Mouse (Mus musculus): Measurements from ENCODE around the gene Orc2. TPM values are rescaled to one million over a fixed set of nuclear protein-coding genes. Genes with fewer than 3 reads are reported as not detected.

The Orc2 gene
- total and polyA plus RNA-seq, 3 experiments, result 48.6 to 151 (median 99.1) TPM

DNA sequence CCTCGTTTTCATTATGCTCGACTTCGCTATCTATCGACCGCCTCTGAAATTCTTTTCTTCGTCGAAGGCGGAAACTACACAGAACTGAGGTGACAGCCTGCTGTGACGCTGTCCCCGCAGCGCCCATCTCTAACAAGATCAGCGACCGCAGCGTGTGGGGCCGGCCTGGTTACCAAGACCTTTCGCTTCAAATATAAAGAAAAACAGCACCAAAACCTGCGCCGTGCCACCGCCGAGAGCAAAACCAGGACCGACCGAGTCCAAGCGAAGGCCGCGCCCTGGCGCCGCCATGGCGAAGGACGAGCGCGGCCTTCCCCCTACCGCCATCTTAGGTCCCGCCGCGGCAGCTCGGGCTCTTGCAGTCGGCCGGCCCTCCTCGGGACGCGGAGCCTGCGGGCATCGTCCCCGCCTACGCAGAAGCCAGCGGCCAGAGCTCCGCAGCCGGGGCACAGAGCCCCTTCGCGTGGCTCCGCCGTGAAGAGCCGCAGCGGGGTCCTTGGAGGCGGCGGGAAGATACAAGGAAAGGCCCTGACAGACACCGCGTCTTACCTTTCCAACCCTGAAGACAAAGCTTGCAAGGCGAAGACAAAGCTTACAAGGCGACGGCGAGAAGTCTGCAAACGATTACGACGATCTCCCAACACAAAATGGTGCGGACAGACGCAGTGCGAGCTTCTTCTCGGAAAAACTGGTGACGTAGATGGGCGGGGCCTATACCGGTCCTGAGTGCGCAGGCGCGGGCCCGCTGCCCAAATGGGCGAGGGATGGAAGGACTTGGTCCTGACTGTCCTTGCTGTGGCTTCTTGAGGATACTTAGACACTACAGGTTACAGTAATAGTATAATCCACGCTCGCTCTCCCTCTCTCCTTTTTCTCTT is 81.3 kb downstream of the Orc2 start, which contains the start of gene Clk1:
Gene Clk1, minus strand, starts transcription at position 696 of the 878 bp plus-strand sequence.
- Histone ChIP-seq H3K36me3 (replicated peaks in 1 of 2; ENCODE audit: control insufficient read depth in 1 of 2, insufficient read depth in 1 of 2, low read length in 1 of 2) (peaks cover 24 to 36% of the 10 kb centered on the region in 2 experiments), H3K27ac (ENCODE audit: insufficient read depth, low read depth) (peak within 1 kb of the TSS; percentile 83), H3K4me1 (ENCODE audit: control insufficient read depth in 1 of 2, insufficient read depth in 2 of 2) (peaks cover 6 to 32% of the 10 kb centered on the region in 2 experiments; a peak in 3 of 4 replicates), H3K9me3 (replicated peaks; ENCODE audit: low read length) (no peaks in the 10 kb centered on the region), H3K4me3 (replicated peaks in 1 of 3; ENCODE audit: low read depth in 2 of 3, low read length in 2 of 3, poor library complexity in 1 of 3) (peak within 1 kb of the TSS; percentile 94 to 99 (median 96)), H3K9ac (ENCODE audit: insufficient read depth, low read depth) (peak within 1 kb of the TSS; percentile 100), H3K79me2 (replicated peaks; ENCODE audit: control insufficient read depth, extremely low read depth, insufficient read depth, poor library complexity, severe bottlenecking) (peaks cover 42% of the 10 kb centered on the region), H3K4me2 (ENCODE audit: insufficient read depth, low read depth, poor library complexity, severe bottlenecking) (peak within 1 kb of the TSS; percentile 37; the same call in 1 of the 2 replicates), H3K27me3 (replicated peaks) (no peaks in the 10 kb centered on the region)
- peak; percentile 89 for DNase-seq (ENCODE audit: extremely low read depth)
- dilution Hi-C loops (cut with MboI; ENCODE audit: extremely low pct_ligation_motif_present, extremely low pct_unique_long_range_greater_than_20kb, low sequenced_read_pairs), result no loop called here
- TF ChIP-seq ZMIZ1 (IDR thresholded peaks at IDR 0.05; ENCODE audit: low read depth, low read length) (peak; percentile 82), TCF12 (IDR thresholded peaks at IDR 0.05; ENCODE audit: low read depth, low read length) (peak; percentile 90), TBP (conservative IDR thresholded peaks at IDR 0.05; ENCODE audit: low read depth, low read length) (peak; percentile 92), EP300 (IDR thresholded peaks at IDR 0.05; ENCODE audit: low read length) (no peak), ZC3H11A (IDR thresholded peaks at IDR 0.05; ENCODE audit: low read depth, low read length) (no peak; the same call in 1 of the 2 replicates), CTCF (conservative IDR thresholded peaks at IDR 0.05 in 1 of 2, IDR thresholded peaks at IDR 0.05 in 1 of 2; ENCODE audit: low read depth in 2 of 2, low read length in 2 of 2) (no peak), NELFE (IDR thresholded peaks at IDR 0.05; ENCODE audit: low read depth, low read length) (peak; percentile 97), UBTF (IDR thresholded peaks at IDR 0.05; ENCODE audit: low read depth, low read length) (no peak), SIN3A (IDR thresholded peaks at IDR 0.05; ENCODE audit: low read length) (no peak; the same call in none of the 2 replicates), NRF1 (IDR thresholded peaks at IDR 0.05; ENCODE audit: low read depth, low read length) (peak; percentile 93), MYC (IDR thresholded peaks at IDR 0.05; ENCODE audit: low read depth, low read length) (no peak), MEF2A (IDR thresholded peaks at IDR 0.05; ENCODE audit: borderline replicate concordance, low read depth, low read length) (no peak), MAZ (IDR thresholded peaks at IDR 0.05; ENCODE audit: low read depth, low read length) (no peak), CHD2 (IDR thresholded peaks at IDR 0.05; ENCODE audit: low read length) (no peak), POLR2A (IDR thresholded peaks at IDR 0.05; ENCODE audit: low read depth, low read length) (peak; percentile 99), ZKSCAN1 (IDR thresholded peaks at IDR 0.05; ENCODE audit: borderline replicate concordance, low read depth, low read length) (no peak), USF2 (conservative IDR thresholded peaks at IDR 0.05; ENCODE audit: low read depth, low read length) (no peak), E2F4 (IDR thresholded peaks at IDR 0.05; ENCODE audit: insufficient replicate concordance, low read depth, low read length) (no peak), RCOR1 (conservative IDR thresholded peaks at IDR 0.05; ENCODE audit: low read depth, low read length) (no peak), HCFC1 (IDR thresholded peaks at IDR 0.05; ENCODE audit: low read depth, low read length) (peak; percentile 5), CHD1 (IDR thresholded peaks at IDR 0.05; ENCODE audit: low read depth, low read length) (no peak), POLR2AphosphoS2 (IDR thresholded peaks at IDR 0.05; ENCODE audit: low read depth, low read length) (peak; percentile 93), IRF4 (IDR thresholded peaks at IDR 0.05; ENCODE audit: low read depth, low read length) (no peak), BHLHE40 (IDR thresholded peaks at IDR 0.05; ENCODE audit: low read depth, low read length) (no peak), MXI1 (IDR thresholded peaks at IDR 0.05; ENCODE audit: low read depth, low read length) (no peak), MAX (IDR thresholded peaks at IDR 0.05; ENCODE audit: low read length) (peak; percentile 21; the same call in 1 of the 2 replicates), JUN (IDR thresholded peaks at IDR 0.05; ENCODE audit: insufficient read depth, low read depth, low read length) (no peak)
- in situ Hi-C loops (cut with MboI; ENCODE audit: low pct_ligation_motif_present, low pct_unique_long_range_greater_than_20kb, low sequenced_read_pairs), result no loop called here
